35 mouse cellular contexts compared by ENCODE assay signal in genomic region chr3:54699759-54700301, GRCm38 (mm10). TPM values are rescaled to one million over a fixed set of nuclear protein-coding genes. Genes with fewer than 3 reads are reported as not detected.
DNase-seq lines count a peak whose midpoint lies in the region; ATAC-seq lines count a peak whose summit lies in the region.
"Had no signal": no experiment of that assay in that cellular context is flagged by ENCODE, and none has a peak within 500 bp of the region (broad histone marks: within the 10 kb centered on the region; RNA-seq: fewer than 3 reads in every experiment).

No protein-coding gene starts in this region.

- no peaks in the 10 kb centered on the region for H3K4me1 ChIP-seq in heart, embryonic 12.5 days (replicated peaks)
- H3K4me1 ChIP-seq in liver, embryonic 13.5 days (replicated peaks), result peaks cover 14% of the 10 kb centered on the region
- H3K4me1 ChIP-seq in liver, embryonic 11.5 days (replicated peaks; ENCODE audit: control insufficient read depth, insufficient read depth, low read length), result 0 out of 2 replicates have a peak, but pooled peaks cover under 1% of the 10 kb centered on the region
- peaks cover 8% of the 10 kb centered on the region for H3K4me1 ChIP-seq in liver, embryonic 15.5 days (replicated peaks)
- H3K4me1 ChIP-seq in hindbrain, embryonic 13.5 days (replicated peaks), result no peaks in the 10 kb centered on the region
- H3K4me1 ChIP-seq: embryonic facial prominence, embryonic 15.5 days; heart, embryonic 10.5 days; heart, embryonic 15.5 days had no signal

- no peak overlapping the region for H3K4me2 ChIP-seq in heart, embryonic 12.5 days
- H3K4me2 ChIP-seq in liver, embryonic 13.5 days, result 0 out of 2 replicates have a peak overlapping the region, but pooled peaks have one; percentile 14
- H3K4me2 ChIP-seq in liver, embryonic 11.5 days, result no peak overlapping the region
- H3K4me2 ChIP-seq in liver, embryonic 15.5 days, result no peak overlapping the region
- H3K4me2 ChIP-seq in hindbrain, embryonic 13.5 days, result no peak overlapping the region
- H3K4me2 ChIP-seq: embryonic facial prominence, embryonic 12.5 days; embryonic facial prominence, embryonic 15.5 days; heart, embryonic 15.5 days; hindbrain, embryonic 14.5 days had no signal

- no peak for DNase-seq in heart, adult 9 months (ENCODE audit: low spot score in 2 of 2)
- peak; percentile 17 for DNase-seq in liver, embryonic 13.5 days
- DNase-seq in liver, embryonic 11.5 days (ENCODE audit: low spot score), result no peak
- no peak for DNase-seq in left cerebral cortex, postnatal 4 days
- DNase-seq: adrenal gland, postnatal 10 days; adrenal gland, postnatal 36 days; B cell, adult 2 months; cerebellum, adult 11 months; cerebellum, adult 2 months; cerebellum, adult 9-11 months; cerebellum, postnatal 25 days; forebrain, postnatal 0 days; gastrocnemius, adult 2 months; gastrocnemius, postnatal 14 days; heart, adult 18-20 months; heart, postnatal 14 days had no signal

- no peak overlapping the region for H3K27ac ChIP-seq in heart, embryonic 12.5 days (ENCODE audit: poor library complexity, severe bottlenecking)
- H3K27ac ChIP-seq in liver, embryonic 13.5 days, result no peak overlapping the region
- no peak overlapping the region for H3K27ac ChIP-seq in liver, embryonic 11.5 days (ENCODE audit: low read depth, low read length)
- H3K27ac ChIP-seq in liver, embryonic 15.5 days (replicated peaks), result no peak overlapping the region
- H3K27ac ChIP-seq in hindbrain, embryonic 13.5 days, result no peak overlapping the region
- H3K27ac ChIP-seq: embryonic facial prominence, embryonic 12.5 days; embryonic facial prominence, embryonic 15.5 days; gastrocnemius, adult 2 months; heart, embryonic 10.5 days; heart, embryonic 15.5 days; hindbrain, embryonic 14.5 days; hindbrain, postnatal 0 days had no signal

- no peak overlapping the region for H3K9ac ChIP-seq in heart, embryonic 12.5 days
- H3K9ac ChIP-seq in liver, embryonic 13.5 days, result no peak overlapping the region
- no peak overlapping the region for H3K9ac ChIP-seq in liver, embryonic 11.5 days (ENCODE audit: low read depth, low read length)
- H3K9ac ChIP-seq in liver, embryonic 15.5 days, result no peak overlapping the region
- H3K9ac ChIP-seq in hindbrain, embryonic 13.5 days, result no peak overlapping the region
- H3K9ac ChIP-seq: embryonic facial prominence, embryonic 12.5 days; embryonic facial prominence, embryonic 15.5 days; forebrain, postnatal 0 days; heart, embryonic 15.5 days; hindbrain, embryonic 14.5 days had no signal

- ATAC-seq in heart, embryonic 12.5 days (ENCODE audit: insufficient number of reproducible peaks, low FRiP score), result peak; percentile 48; the same call in 1 of the 2 replicates
- peak; percentile 68 for ATAC-seq in liver, embryonic 13.5 days (ENCODE audit: low read depth)
- ATAC-seq in liver, embryonic 11.5 days (replicated peaks; ENCODE audit: low FRiP score), result no peak
- peak; percentile 44; the same call in 1 of the 2 replicates for ATAC-seq in liver, embryonic 15.5 days (ENCODE audit: insufficient read depth)
- ATAC-seq in hindbrain, embryonic 13.5 days (ENCODE audit: low FRiP score), result no peak
- ATAC-seq: forebrain, embryonic 14.5 days; forebrain, postnatal 0 days; hindbrain, postnatal 0 days; inflammation-experienced regulatory T-cells, adult 6 months; Patski had no signal

- no peak overlapping the region for H3K4me3 ChIP-seq in heart, embryonic 12.5 days
- no peak overlapping the region for H3K4me3 ChIP-seq in liver, embryonic 13.5 days (replicated peaks)
- no peak overlapping the region for H3K4me3 ChIP-seq in liver, embryonic 11.5 days (ENCODE audit: low read depth, low read length)
- no peak overlapping the region for H3K4me3 ChIP-seq in liver, embryonic 15.5 days (replicated peaks)
- no peak overlapping the region for H3K4me3 ChIP-seq in hindbrain, embryonic 13.5 days
- H3K4me3 ChIP-seq: embryonic facial prominence, embryonic 12.5 days; embryonic facial prominence, embryonic 15.5 days; gastrocnemius, adult 2 months; heart, embryonic 10.5 days; heart, embryonic 15.5 days had no signal

- 42% methylated on average over 5 of the region's 5 CpGs for WGBS in heart, embryonic 12.5 days
- WGBS in liver, embryonic 13.5 days (ENCODE audit: insufficient replicate concordance), result 37% methylated on average over 5 of the region's 5 CpGs
- 59% methylated on average over 5 of the region's 5 CpGs for WGBS in liver, embryonic 11.5 days
- 23% methylated on average over 5 of the region's 5 CpGs for WGBS in liver, embryonic 15.5 days (ENCODE audit: insufficient replicate concordance)
- WGBS in hindbrain, embryonic 13.5 days, result 95% methylated on average over 5 of the region's 5 CpGs

- no peaks in the 10 kb centered on the region for H3K9me3 ChIP-seq in heart, embryonic 12.5 days (replicated peaks)
- H3K9me3 ChIP-seq in liver, embryonic 13.5 days (replicated peaks), result no peaks in the 10 kb centered on the region
- H3K9me3 ChIP-seq in liver, embryonic 11.5 days (ENCODE audit: control insufficient read depth, low read length), result no peaks in the 10 kb centered on the region
- H3K9me3 ChIP-seq in liver, embryonic 15.5 days (replicated peaks), result no peaks in the 10 kb centered on the region
- no peaks in the 10 kb centered on the region for H3K9me3 ChIP-seq in hindbrain, embryonic 13.5 days
- H3K9me3 ChIP-seq: embryonic facial prominence, embryonic 12.5 days; embryonic facial prominence, embryonic 15.5 days; G1E; heart, embryonic 10.5 days; heart, embryonic 15.5 days had no signal

- intact Hi-C loops in left cerebral cortex, postnatal 4 days (cut with DNase I), result no loop called here

- no peaks in the 10 kb centered on the region for H3K27me3 ChIP-seq in heart, embryonic 12.5 days (replicated peaks)
- H3K27me3 ChIP-seq in liver, embryonic 13.5 days, result no peaks in the 10 kb centered on the region
- no peaks in the 10 kb centered on the region for H3K27me3 ChIP-seq in liver, embryonic 11.5 days (replicated peaks; ENCODE audit: control insufficient read depth, insufficient read depth, low read length)
- H3K27me3 ChIP-seq in liver, embryonic 15.5 days, result no peaks in the 10 kb centered on the region
- no peaks in the 10 kb centered on the region for H3K27me3 ChIP-seq in hindbrain, embryonic 13.5 days
- H3K27me3 ChIP-seq: CH12.LX; embryonic facial prominence, embryonic 12.5 days; embryonic facial prominence, embryonic 15.5 days; heart, embryonic 15.5 days; Patski had no signal

- H3K36me3 ChIP-seq in heart, embryonic 12.5 days, result peaks cover 69% of the 10 kb centered on the region
- H3K36me3 ChIP-seq in liver, embryonic 13.5 days, result peaks cover 74% of the 10 kb centered on the region
- H3K36me3 ChIP-seq in liver, embryonic 11.5 days (ENCODE audit: control insufficient read depth, insufficient read depth, low read length), result peaks cover 25% of the 10 kb centered on the region; the same call in 1 of the 2 replicates
- H3K36me3 ChIP-seq in liver, embryonic 15.5 days (replicated peaks), result peaks cover 58% of the 10 kb centered on the region
- peaks cover 77% of the 10 kb centered on the region for H3K36me3 ChIP-seq in hindbrain, embryonic 13.5 days

RNA-seq across cellular contexts. Expression of gene Supt20, which starts 7.2 kb away (rescaled TPM):
- 76.3 and 82.2 TPM in 2 replicates for polyA plus RNA-seq in heart, embryonic 12.5 days (2016; fragmentation: Nextera tagmentation; extraction: Ambion mirVana)
- polyA plus RNA-seq in liver, embryonic 13.5 days (2015; fragmentation: Nextera tagmentation; extraction: Ambion mirVana), result 33.1 and 43.1 TPM in 2 replicates
- 84.6 and 91.2 TPM in 2 replicates for polyA plus RNA-seq in liver, embryonic 11.5 days (2014; fragmentation: Nextera tagmentation; extraction: Ambion mirVana)
- 27.8 and 27.9 TPM in 2 replicates for polyA plus RNA-seq in liver, embryonic 15.5 days (2015; fragmentation: Nextera tagmentation; extraction: Ambion mirVana)
- 92.5 and 94.4 TPM in 2 replicates for polyA plus RNA-seq in hindbrain, embryonic 13.5 days (2015; fragmentation: Nextera tagmentation; extraction: Ambion mirVana)
- 10 to 100 TPM; 72.3 to 75.3 TPM for total RNA-seq in left cerebral cortex, postnatal 4 days (2021)

RNA-seq across cellular contexts. Expression of gene Gm21958, which starts 14.3 kb away (rescaled TPM):
- 1.0 TPM in 1 of 2 replicates, not detected in the other for polyA plus RNA-seq in heart, embryonic 12.5 days (2016; fragmentation: Nextera tagmentation; extraction: Ambion mirVana)
- polyA plus RNA-seq in liver, embryonic 13.5 days (2015; fragmentation: Nextera tagmentation; extraction: Ambion mirVana), result not detected in 2 replicates
- 0.91 TPM in 1 of 2 replicates, not detected in the other for polyA plus RNA-seq in liver, embryonic 11.5 days (2014; fragmentation: Nextera tagmentation; extraction: Ambion mirVana)
- 0.14 TPM in 1 of 2 replicates, not detected in the other for polyA plus RNA-seq in liver, embryonic 15.5 days (2015; fragmentation: Nextera tagmentation; extraction: Ambion mirVana)
- 0.65 and 0.83 TPM in 2 replicates for polyA plus RNA-seq in hindbrain, embryonic 13.5 days (2015; fragmentation: Nextera tagmentation; extraction: Ambion mirVana)
- not detected for total RNA-seq in left cerebral cortex, postnatal 4 days (2021)
- total RNA-seq: adrenal gland, adult 18-20 months; adrenal gland, postnatal 10 days; adrenal gland, postnatal 36 days; CH12.LX; forebrain, postnatal 0 days; G1E; gastrocnemius, adult 2 months; gastrocnemius, postnatal 14 days; gastrocnemius, postnatal 4 days; heart, adult 18-20 months; heart, postnatal 14 days; hematopoietic stem cell, adult 5-6 weeks; hindbrain, postnatal 0 days had no signal
- polyA plus RNA-seq: cerebellum, adult 2 months; embryonic facial prominence, embryonic 15.5 days; forebrain, embryonic 14.5 days; frontal cortex, adult 2 months; G1E; heart, embryonic 10.5 days; hindbrain, embryonic 14.5 days; hindbrain, postnatal 0 days had no signal

RNA-seq across cellular contexts. Expression of gene Exosc8, which starts 35.4 kb away (rescaled TPM):
- polyA plus RNA-seq in heart, embryonic 12.5 days (2016; fragmentation: Nextera tagmentation; extraction: Ambion mirVana), result 74.6 and 82.6 TPM in 2 replicates
- polyA plus RNA-seq in liver, embryonic 13.5 days (2015; fragmentation: Nextera tagmentation; extraction: Ambion mirVana), result 106 and 110 TPM in 2 replicates
- 185 and 203 TPM in 2 replicates for polyA plus RNA-seq in liver, embryonic 11.5 days (2014; fragmentation: Nextera tagmentation; extraction: Ambion mirVana)
- polyA plus RNA-seq in liver, embryonic 15.5 days (2015; fragmentation: Nextera tagmentation; extraction: Ambion mirVana), result 63.7 and 69.7 TPM in 2 replicates
- polyA plus RNA-seq in hindbrain, embryonic 13.5 days (2015; fragmentation: Nextera tagmentation; extraction: Ambion mirVana), result 74.1 and 80.1 TPM in 2 replicates
- total RNA-seq in left cerebral cortex, postnatal 4 days (2021), result 10 to 100 TPM; 53.9 to 60.7 TPM

RNA-seq across cellular contexts. Expression of gene Alg5, which starts 35.5 kb away (rescaled TPM):
- polyA plus RNA-seq in heart, embryonic 12.5 days (2016; fragmentation: Nextera tagmentation; extraction: Ambion mirVana), result 35.8 and 41.2 TPM in 2 replicates
- polyA plus RNA-seq in liver, embryonic 13.5 days (2015; fragmentation: Nextera tagmentation; extraction: Ambion mirVana), result 29.8 and 32.5 TPM in 2 replicates
- polyA plus RNA-seq in liver, embryonic 11.5 days (2014; fragmentation: Nextera tagmentation; extraction: Ambion mirVana), result 48.9 and 49.3 TPM in 2 replicates
- 21.4 and 21.9 TPM in 2 replicates for polyA plus RNA-seq in liver, embryonic 15.5 days (2015; fragmentation: Nextera tagmentation; extraction: Ambion mirVana)
- 48.0 and 48.2 TPM in 2 replicates for polyA plus RNA-seq in hindbrain, embryonic 13.5 days (2015; fragmentation: Nextera tagmentation; extraction: Ambion mirVana)
- 10 to 100 TPM; 24.5 to 31.4 TPM for total RNA-seq in left cerebral cortex, postnatal 4 days (2021)

RNA-seq across cellular contexts. Expression of gene Smad9, which starts 55.6 kb away (rescaled TPM):
- 1.6 and 1.9 TPM in 2 replicates for polyA plus RNA-seq in heart, embryonic 12.5 days (2016; fragmentation: Nextera tagmentation; extraction: Ambion mirVana)
- 0.06 and 0.09 TPM in 2 replicates for polyA plus RNA-seq in liver, embryonic 13.5 days (2015; fragmentation: Nextera tagmentation; extraction: Ambion mirVana)
- polyA plus RNA-seq in liver, embryonic 11.5 days (2014; fragmentation: Nextera tagmentation; extraction: Ambion mirVana), result 0.51 and 0.66 TPM in 2 replicates
- 0.06 TPM in 1 of 2 replicates, not detected in the other for polyA plus RNA-seq in liver, embryonic 15.5 days (2015; fragmentation: Nextera tagmentation; extraction: Ambion mirVana)
- polyA plus RNA-seq in hindbrain, embryonic 13.5 days (2015; fragmentation: Nextera tagmentation; extraction: Ambion mirVana), result 0.31 and 0.48 TPM in 2 replicates
- total RNA-seq in left cerebral cortex, postnatal 4 days (2021), result 1 to 10 TPM; 2.8 to 3.1 TPM
- total RNA-seq: common myeloid progenitor, adult 5-6 weeks; hematopoietic stem cell, adult 5-6 weeks had no signal
- polyA plus RNA-seq: G1E; inflammation-experienced regulatory T-cells, adult 6 months had no signal

Comparison
In these comparisons a context has a peak if more than half of its experiments do, and no peak if none do; other contexts are left out.
1. ATAC-seq: peak in heart, embryonic 12.5 days (single experiment), liver, embryonic 13.5 days (single experiment) and liver, embryonic 15.5 days (single experiment); none in liver, embryonic 11.5 days (single experiment) and hindbrain, embryonic 13.5 days (single experiment).